Mouse (Mus musculus): ENCODE measurements at regions not wholly inside any gene's neighbourhood (a gene's known extent, or its start where the extent isn't known, plus 50 kb on each side); places are given as distances from the start of the nearest gene placed in this dataset.

- TF ChIP-seq EP300 (IDR thresholded peaks at IDR 0.05; ENCODE audit: low read depth) = no peak
- TF ChIP-seq CTCF (IDR thresholded peaks at IDR 0.05; ENCODE audit: low read depth) = no peak
These were observed 588.0 kb upstream of the Pou3f3 start for GRCm38 (mm10) chr1:42107521-42107920.

Data from liver, postnatal 0 days (tissue).